Mouse (Mus musculus) T-helper 1 cell (primary cell): Measurements from ENCODE around the gene Ptprn.
"Not testable (repeated sequence)": the region's sequence is repeated elsewhere in the genome, so short reads cannot be mapped to it uniquely, and the experiment has no call there.

Experiments used
- in situ Hi-C: fragments of 300-600 bp; cut with MboI, MseI; formaldehyde crosslinking; loops from one replicate; pipeline ENCODE4 v1.15.1; 2025; ENCODE audit warnings: high pct_unique_total_duplicates

Ptprn gene

DNA sequence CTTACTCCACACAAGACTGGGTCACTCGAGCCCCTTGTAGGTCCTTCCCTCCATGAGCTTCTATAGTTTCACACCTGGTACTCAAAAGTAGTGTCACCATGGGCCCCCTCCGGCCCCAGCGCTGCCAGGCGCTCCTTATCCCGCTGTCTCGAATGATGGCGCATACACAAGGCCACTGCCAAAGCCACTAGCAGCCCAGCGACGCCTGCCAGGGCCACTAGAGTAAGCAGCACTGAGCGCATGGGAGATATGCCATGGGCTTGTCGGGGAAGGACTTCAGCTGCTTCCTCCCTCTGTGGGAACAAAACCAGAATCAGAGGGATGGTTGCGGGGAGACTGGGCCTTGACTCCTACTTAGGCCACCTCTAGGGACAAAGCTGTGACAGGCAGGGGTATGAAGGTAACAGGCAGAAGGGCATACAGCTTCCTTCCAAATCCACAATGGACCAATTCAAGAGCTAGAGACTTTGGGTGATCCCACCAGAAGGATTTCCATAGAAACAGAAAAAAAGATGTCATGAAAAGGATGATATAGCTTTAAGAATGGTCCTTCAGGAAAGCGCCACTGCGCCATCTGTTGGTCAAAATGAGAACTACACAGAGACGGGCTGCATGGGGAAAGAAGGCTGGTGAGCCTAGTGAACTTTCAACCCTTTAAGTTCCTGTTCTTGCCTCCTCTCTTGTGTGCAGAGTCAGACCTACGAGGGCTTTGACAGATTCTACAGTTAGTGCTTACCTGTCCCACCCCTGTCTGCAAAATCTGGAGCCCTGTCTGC is 10.3 kb downstream of the Ptprn start:
- in situ Hi-C loops, result loop anchor here (5.0 to 10.0 kb wide), 3 partner anchors 59 to 202 kb away; partner anchors contain the start of genes Ankzf1, Atg9a and Nhej1

DNA sequence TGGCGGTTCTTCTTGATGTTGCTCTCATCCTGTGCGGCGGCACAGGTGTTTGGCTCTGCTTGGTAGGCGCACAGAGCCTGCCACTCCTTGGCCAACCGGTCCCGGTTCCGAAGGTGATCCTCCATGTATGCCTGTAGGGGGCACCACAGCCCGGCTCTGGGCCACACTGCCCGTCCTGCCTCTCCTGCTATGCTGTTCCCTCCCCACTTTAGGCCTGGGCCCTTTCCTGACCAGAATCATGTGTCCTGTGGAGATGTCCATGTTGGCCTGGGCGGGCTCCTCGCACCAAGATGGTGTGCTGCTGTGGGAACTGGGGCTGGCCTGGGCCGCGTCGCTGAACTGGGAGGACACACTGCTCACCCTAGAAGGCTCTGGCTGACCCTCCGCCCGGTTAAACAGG is 11.3 kb downstream of the Ptprn start:
- in situ Hi-C loops, result loop anchor here (5.0 to 10.0 kb wide), 3 partner anchors 58 to 201 kb away; partner anchors contain the start of genes Ankzf1, Atg9a and Nhej1

DNA sequence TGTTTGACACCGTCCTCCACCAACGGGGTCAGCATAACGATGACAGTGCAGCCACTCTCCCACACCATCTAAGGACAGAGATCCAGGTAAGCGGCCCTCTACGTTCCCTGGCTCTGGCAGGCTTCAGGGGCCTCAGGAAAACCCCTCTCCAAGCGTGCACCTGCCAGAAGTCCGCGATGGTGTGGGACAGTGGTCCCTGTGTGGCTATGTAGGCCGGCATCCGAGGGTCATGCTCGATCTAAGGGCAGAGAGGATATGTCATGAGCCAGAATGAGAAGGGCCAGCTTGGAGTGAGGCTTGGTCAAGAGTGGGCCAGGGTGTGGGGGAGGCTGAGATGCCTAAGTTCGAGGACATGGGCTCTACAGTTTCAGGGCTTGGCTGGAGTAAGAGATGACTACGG is 12.0 kb downstream of the Ptprn start:
- in situ Hi-C loops, result loop anchor here (5.0 to 10.0 kb wide), 3 partner anchors 58 to 200 kb away; partner anchors contain the start of genes Ankzf1, Atg9a and Nhej1

DNA sequence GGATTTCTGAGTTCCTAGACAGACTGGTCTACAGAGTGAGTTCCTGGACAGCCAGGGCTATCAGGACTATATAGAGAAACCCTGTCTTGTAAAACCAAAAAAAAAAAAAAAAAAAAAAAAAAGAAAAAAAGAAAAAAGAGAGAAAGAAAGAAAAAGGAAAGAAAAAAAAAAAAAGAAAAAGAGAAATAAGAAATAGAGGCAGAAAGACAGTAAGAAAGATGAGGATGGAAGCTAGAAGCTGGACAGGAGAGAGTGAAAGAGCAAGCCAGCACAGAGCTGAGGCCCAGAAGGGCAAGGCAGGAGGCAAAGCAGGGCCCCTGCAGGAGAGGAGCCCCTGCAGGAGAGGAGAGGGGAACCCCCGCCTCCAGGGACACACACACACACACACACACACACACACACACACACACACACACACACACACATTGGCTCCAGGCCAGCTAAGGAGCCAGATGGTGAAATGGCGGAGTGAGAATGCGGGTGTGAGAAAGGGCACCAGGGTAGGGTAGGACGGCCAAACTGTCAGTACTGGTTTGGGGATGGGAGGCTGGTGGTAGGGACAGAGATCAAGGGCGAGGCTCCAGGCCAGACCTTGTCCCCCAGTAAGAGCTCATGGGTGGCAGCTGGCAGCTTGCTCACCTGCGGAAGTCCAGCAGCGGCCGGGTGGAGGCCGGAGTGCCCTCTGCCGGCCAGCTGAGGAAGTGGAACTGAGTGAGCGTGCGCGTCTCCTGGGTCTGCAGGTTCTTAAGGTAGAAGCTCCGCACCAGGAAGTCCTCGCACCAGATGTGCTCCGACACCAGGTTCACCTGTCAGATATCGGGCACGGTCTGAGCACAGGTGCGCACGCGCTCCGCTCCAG is 13.0 kb downstream of the Ptprn start:
- in situ Hi-C loops, result loop anchor here (5.0 to 10.0 kb wide), 3 partner anchors 57 to 199 kb away; partner anchors contain the start of genes Ankzf1, Atg9a and Nhej1

DNA sequence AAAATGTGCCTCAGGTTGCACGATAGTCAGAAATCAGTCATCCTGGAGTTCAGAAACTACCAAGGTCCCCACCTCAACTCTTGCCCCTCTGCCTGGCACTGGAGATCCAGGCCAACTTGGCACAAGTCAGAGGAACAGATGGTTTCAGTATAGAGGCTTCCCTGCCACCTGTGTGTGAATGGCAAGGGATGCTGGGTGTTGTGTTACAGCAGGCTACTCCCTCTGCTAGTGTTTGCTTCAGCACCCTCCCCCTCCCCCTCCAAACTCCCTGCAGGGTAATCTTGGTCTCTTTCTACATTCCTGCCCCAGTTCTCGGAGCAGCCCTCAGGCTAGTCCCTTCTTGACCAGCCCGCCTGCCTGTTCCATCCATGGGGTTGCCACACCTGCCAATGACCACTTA is 13.8 kb downstream of the Ptprn start:
- in situ Hi-C loops, result loop anchor here (5.0 to 10.0 kb wide), 3 partner anchors 56 to 198 kb away; partner anchors contain the start of genes Ankzf1, Atg9a and Nhej1

DNA sequence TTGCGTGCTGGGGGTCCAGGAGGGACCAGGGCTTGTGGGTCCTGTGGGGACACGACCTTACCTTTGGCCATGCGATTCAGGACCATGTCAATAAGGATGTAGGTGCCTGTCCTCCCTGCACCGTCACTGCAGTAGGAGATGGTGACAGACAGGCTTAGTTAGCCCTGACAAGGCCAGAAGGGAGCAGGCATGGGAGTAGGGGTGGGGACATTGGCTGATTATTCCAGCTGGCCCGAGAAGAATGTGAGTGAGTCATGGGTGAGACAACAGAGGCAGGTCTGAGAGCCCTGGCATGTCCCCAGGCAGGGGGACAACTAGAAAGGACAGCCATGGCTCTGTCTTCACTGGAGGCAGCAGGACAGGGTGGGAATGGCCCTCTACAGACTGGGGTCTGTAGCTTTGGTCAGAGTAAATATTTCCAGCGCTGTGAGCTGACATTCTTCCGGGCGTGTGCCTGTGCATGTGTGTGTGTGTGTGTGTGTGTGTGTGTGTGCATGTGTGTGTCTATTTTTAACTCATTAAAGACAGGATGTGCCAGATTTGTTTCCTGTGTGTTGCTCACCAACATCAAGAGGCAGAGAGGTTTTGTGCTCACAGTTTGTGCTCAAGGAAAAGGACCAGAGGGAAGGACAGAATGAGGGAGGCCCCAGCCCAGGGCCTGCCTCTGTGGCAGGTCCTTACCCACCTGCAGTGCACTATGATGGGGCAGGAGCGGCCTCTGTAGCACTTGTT is 16.1 kb downstream of the Ptprn start:
- in situ Hi-C loops, result no loop called here

DNA sequence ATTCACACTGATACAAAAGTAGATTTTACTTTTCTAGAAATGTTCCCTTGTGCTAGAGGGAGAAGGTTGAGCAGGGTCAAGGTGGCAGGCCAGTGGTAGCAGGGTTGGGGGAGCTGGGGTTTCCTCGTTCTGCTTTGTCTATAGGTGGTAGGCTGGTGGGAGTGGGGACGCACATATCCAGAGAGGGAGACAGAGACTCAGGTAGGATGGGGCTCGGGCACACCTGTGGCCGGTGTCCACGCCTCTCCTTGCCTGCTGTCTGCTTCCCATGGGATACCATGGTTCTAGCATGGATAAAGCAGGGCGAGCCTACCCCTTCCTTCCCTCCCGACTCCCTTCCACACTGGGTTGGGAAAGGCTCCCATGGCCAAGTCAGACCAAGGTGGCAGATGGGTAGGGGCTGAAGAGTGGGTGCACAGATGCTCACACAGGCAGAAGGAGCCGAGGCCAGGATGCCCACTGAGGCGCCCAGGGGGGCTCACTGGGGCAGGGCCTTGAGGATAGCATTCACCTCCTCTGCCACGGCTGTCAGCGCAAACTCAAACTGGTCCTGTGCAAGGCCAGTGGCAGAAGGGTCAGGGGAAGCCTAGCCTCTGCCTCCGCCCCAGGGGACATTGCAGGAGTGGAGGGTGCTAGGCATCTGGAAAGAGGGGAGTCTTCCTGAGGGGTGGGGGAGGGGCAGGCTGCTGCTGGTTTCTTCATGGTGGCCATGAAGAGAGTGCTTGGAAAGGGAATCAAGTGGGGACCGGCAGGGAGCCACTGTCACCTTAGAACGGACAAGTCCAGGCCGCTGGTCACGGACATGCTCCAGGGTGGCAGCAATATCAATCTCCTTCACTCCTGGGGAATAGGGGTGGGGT is 17.0 kb downstream of the Ptprn start:
- in situ Hi-C loops, result no loop called here

DNA sequence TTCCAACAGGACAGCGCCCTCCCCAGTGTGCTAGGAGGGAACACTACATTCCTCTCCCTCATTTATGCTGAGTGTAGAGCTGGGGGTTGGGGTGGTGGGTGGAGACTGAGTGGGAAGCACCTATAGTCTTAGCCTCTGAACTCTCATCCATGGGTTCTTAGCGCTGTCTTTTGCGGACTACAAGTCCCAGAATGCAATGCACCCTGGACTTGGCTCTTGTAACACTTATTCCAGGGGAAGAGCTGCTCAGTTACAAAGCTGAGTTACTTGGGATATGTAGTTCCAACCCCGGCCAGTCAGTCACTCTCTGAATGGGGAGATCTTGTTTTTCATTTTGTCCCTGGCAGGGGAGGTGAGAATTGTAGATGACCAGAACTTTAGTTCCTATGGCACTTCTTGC is 19.5 kb downstream of the Ptprn start:
- in situ Hi-C loops, result no loop called here

DNA sequence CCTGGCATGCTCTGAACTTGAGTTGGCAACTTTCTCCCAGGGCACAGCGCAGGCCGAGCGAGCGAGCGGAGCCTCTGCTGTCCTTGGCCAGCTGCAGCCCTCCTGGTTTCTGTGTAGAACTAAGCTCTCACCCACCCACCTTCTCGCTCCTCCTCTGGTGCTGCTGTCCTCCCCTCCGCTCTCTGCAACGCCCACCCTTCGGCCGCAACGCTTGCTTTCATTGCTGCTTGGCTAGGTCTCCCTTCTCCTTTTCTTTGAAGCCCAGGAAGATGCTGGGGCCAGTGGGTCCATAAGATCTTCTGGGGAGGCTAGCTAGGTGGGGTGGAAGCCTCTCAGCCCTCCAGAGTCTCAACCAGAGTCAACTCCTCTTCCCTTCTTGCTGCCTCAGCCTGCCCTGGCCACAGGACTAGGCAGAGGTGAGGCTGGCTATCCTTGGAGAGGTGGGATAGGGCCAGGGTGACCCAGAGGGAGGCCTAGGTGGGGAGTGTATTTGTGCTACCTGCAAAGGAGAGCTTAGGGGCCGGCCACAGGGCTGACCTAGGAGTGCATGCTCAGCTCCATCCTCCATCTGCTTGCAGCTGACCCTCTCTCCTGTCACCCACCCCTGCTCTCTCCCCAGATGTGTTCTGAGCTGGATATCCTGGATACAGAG is 20.0 kb downstream of the Ptprn start:
- in situ Hi-C loops, result no loop called here

DNA sequence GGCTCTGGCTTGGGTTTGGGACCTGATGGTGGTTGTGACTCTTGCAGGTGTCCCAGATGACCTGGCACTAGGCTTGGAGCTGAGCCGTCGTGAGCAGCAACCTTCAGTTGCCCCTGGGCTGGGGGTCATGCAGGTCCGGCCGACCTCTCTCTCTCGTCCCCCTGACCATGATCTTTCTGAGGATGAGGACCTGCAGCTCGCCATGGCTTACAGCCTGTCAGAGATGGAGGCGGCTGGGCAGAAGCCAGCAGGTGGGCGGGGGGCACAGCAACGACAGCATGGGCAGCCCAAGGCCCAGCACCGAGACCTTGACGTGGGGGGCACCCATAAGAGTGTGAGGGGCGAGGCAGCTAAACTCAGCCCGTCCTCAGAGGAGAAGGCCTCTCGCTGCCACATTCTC is 20.9 kb downstream of the Ptprn start:
- in situ Hi-C loops, result no loop called here

DNA sequence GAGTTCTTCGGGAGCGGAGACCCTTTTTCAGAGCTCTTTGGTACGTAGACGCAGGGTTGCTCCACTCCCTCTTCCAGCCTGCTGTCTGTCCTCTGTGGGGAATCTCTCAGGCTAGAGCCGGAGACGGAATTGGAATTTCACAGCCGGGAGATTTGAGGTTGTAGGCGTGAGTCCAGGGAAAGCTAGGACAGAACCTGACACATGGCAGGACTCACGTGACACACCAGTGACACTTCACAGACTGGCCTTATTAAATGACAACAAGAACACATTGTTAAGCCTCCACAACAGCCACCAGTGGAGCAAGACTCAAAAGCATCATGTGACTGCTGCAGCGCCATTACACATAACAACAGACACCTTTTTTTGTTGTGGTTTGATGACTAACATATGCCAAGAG is 24.7 kb downstream of the Ptprn start:
- in situ Hi-C loops, result no loop called here

DNA sequence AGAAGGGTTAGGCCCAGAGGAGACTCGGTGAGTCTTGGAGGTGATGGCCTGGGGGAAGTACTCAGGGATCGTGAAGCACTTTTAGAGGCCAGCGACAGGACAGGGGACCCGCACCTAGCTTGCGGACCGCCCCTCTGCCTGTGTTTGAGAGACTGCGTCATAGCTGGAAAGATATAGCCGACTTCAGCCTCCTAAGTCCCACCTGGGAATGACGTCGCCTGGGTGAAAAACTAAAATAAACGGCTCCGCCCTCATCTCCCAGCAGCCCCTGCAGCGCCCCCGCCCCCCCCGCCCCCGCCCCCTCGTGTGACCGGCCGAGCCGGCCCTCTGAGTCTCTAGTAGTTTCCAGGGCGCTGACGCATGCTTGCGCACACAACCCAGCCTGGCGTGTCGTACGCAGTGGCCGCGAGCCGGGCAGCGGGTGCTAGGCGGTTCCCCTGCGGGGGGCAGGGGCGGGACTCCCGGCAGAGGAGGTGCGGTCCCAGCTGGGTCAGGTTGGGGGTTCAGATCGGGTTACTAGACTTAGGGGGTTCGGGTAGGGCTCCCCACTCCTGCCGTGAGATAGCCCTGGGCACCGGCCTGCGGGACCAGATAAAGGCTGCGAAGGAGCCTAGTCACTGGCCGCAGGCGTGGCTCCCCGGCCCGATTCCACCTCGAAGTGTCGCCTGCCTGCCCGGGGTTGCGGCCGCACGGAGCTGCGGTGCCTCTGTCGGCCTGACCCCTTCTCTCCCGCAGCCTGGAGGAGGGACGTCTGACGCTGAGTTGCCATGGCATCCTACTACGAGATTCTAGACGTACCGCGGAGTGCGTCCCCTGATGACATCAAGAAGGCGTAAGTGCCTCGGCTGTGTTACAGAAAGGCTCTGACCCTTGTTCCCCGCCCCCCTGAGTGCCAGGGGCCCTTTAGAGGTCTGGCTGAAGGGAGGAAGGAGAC is 27.9 kb downstream of the Ptprn start, which contains the start of gene Dnajb2:
TSS of gene Dnajb2 (plus strand) at position 290 of the 934 bp plus-strand sequence.
- in situ Hi-C loops, result no loop called here

DNA sequence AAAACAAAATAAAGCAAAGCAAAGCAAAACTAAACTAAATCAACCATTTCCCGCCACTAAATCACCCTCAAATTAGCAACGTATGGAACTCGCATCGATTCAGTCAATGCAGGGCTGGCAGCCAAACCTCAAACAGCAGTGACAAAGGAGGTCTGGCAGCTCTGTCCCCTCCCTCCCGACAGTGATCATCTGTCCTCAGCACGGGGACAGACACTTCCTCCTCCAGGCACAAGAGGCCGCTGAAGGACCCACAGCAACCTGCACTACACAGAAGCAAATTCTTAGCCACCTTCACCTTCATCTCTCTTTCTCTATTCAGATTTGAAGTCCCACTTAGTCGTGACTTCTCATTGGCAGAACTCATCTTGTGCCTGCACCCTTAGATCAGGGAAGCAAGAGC is 29.7 kb downstream of the Ptprn start:
- in situ Hi-C loops, result no loop called here

DNA sequence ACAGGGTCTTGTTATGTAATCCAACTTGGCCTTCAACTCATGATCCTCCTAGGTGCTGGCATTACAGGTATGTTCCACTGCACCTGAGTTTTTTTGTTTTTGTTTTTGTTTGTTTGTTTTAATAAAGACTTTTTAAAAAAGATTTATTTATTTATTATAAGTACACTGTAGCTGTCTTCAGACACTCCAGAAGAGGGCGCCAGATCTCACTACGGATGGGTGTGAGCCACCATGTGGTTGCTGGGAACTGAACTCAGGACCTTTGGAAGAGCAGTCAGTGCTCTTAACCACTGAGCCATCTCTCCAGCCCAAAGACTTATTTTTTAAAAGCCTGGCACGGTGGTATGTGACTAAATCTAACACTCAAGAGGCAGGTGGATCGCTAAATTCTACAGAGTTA is 31.8 kb downstream of the Ptprn start:
- in situ Hi-C loops, result not testable (repeated sequence)

DNA sequence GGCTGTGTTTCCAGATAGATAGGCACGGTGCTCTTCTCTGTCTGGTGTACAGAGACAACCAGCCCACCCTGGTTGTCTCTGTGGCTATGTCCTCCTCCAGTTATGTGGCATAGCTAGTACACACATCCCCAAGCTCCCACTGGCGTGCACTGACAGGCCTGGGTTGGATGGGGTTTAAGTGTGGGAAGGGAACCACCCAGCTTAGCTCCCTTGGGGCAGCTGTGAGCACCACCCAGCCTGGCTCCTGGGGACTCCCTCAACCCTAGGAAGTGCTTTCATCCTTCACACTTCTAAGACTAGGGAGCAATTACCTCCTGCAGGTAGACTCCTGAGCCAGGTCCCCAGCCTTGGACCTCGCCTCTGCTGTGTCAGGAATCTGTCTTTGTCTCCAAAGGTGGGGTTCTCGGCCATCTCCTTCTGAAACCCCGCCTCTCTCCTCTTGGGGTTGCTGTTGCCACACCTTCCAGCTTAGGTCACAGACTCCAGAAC is 32.6 kb downstream of the Ptprn start, which contains the start of gene A630095N17Rik:
TSS of gene A630095N17Rik (minus strand) at position 439 of the 489 bp plus-strand sequence.
- in situ Hi-C loops, result no loop called here

DNA sequence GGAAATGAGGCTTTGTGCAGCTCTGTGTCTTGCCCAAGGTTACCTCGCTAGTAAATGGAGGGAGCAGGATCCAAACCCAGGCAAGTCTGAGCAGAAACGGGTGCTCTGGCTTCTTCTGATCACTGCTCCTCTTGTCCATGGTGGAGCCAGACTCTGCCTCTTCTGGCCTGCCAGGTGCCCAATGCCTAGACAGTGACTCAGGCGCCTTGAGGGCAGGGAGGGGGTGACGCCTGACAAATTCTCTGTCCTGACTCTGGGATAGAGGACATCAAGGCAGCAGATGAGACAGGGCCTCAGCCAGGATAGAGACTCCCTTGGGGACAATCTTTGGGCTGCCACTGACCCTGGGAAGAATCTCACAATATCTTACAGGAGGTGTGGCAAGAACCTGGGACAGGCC is 33.1 kb downstream of the Ptprn start:
- in situ Hi-C loops, result no loop called here

DNA sequence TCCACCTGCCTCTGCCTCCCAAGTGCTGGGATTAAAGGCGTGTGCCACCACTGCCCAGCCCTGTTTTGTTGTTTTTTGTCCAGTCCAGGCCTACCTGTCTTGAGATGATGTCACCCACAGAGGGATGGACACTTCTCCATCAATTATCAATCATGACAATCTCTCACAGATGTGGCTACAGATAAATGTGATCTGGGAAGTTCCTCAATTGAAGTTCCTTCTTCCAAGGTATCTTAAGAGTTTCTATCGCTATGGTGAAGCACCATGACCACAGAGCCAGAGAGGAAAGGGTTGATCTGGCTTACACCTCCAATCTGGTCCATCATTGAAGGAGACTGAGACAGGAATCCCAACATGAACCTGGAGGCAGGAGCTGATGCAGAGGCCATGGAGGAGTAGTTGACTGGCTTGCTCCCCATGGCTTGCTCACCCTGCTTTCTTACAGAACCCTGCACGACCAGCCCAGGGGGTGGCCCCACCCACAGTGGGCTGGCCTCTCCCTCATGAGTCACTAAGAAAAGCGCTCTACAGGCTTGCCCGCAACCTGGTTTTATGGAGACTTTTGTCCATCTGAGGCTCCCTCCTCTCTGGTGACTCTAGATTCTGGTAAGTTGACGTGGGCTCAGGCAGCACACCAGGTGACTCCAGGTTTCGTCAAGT is 33.8 kb downstream of the Ptprn start:
- in situ Hi-C loops, result no loop called here

DNA sequence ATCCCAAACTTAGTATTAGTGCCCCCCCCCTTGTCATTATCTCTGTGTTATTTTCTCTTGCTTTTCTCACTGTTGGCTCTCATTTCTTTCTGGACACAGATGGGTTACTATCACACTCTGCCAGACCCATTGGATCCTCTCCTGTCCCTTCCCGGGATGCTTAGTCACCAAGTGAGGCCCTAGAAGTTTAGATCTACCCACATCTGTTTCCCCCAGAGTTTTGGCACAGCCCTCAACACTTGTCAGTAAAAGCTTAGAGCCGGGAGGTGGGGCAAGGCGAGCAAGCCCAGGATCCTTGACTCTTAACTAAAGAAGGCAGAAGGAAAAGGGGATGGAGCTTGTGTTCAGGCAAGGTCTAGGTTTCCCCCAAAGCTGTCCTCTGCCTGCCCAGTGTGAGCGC is 35.1 kb downstream of the Ptprn start:
- in situ Hi-C loops, result no loop called here
